Mouse (Mus musculus) thymus, postnatal 10 days (tissue): ENCODE data around the gene Phf10.
"Not testable (repeated sequence)": the region's sequence is repeated elsewhere in the genome, so short reads cannot be mapped to it uniquely, and the experiment has no call there.

Experiments used
- DNase-seq, 2 experiments: peaks; one replicate each; pipeline ENCODE4 v3.0.0; 2021; ENCODE audit warnings: low spot score in 2 of 2

Gene Phf10

DNA sequence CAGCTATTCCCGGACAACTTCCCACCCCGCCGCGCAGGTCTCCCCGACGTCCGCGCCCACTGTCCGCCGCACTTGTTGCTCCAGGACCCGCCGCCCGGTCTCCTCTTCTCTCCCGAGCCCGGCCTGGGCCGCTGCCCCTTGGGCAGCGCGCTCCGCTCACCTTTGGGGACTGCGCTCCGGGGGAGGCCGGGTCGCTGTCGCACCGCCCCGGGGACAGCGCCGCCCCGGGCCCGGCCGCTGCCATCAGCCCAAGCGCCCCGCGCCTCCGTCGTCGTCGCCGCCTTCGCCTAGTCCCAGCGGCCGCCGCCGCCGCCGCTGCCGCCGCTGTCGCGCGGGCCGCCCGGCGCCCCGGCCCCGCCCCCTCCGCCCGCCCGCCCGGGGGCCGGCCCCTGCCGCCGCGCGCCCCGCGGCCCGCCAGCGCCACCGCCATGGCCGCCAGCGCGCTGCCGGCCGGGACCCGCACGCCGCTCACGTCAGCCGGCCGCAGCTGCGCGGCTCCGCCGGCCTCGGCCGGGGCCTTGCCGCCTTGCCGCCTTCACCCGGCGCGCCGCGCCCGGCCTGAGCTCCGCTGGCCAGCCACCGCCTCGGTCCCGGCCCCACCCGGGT is at the start of gene Phf10:
Phf10 (minus strand) TSS at position 323 of the 606 bp plus-strand sequence.
- peak; percentile 21 to 32 for DNase-seq

DNA sequence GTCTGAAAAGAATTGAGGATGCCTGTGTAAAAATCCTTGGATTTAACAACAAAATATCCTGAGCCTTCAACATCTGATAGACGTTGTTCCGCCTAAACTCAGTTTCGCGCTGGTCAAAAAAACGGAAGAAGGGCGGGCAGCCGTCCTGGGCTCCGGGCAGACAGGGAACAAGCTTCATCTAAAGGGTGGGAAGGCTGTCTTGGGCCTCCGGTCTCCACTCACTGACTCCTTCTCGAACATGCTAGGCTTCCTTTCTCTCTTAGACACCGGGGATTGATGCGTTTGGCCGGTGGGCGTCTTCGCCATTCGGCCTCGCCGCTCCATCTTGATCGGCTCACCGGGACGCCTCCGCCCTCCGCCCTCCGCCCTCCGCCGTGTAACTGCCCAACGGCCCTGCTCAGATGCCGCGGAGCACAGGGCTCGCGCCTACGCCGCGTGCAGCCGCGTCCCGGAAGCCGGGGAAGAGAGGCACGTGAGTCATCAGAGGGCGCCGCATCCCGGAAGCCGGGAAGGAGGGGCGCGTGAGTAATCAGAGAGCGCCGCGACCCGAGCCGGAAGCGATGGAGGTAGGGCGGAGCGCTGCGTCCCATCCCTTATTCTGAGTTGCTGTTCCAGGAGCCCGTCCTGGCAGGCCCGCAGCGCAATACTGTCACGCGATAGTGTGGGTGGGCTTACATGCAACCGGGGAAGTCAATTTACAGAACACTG is 48.8 kb upstream of the Phf10 start, which contains the start of gene Gm3435:
Gm3435 (plus strand) TSS at position 471 of the 708 bp plus-strand sequence.
- not testable (repeated sequence) for DNase-seq

DNA sequence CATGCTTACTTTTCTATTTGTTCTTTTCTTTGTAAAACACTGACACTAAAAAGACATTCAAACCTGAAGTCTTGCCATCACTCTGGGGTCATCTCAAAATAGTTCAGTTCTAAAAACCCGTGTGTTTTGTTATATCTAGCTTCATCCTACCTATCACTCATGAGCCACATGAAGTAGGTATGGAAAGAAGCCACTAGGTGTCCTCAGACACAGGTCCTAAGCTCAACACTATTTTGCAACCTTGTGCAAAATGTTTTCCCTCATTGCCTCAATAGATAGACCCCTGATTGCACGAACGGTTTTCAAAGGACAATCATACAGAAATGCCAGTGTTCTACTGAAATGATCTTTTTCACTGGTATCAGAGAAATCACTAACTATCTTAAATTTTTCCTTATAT is 48.0 kb upstream of the Phf10 start:
- DNase-seq: not testable (repeated sequence)

DNA sequence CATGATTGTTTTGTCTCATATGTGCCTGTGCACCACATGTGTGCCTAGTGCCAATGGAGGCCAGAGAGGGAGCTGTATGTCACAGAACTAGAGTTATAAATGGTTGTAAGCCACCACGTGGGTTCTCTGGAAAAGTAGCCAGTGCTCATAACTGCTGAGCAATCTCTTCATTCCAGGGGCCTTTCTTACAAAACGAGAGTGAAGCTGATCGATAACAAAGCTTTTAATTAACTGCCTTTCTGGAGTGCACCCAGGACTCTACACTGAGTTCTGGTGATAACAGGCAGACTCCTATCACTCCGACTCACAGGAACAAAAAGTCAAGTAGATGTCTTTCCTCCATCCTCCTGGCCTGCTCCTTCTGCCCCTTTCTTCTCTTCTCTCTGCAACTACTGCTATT is 39.0 kb upstream of the Phf10 start:
- not testable (repeated sequence) for DNase-seq

DNA sequence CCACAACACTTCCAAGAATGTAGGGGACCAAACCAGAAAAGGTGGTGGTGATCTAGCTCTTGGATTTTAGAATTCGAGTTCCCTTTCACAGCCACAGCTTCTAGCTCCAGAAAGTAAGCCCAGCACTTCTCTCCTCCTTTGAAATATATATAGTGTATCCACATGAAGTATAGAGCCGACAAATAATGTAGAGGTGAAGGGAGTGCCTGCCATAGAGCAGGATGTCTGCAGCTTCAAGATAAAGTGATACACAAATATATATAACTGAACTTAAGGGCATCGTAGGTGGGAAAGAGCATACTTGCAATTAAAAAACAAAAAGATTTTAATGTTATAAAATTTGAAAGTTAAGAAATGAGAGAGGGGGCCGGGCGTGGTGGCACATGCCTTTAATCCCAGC is 33.1 kb upstream of the Phf10 start:
- not testable (repeated sequence) for DNase-seq

DNA sequence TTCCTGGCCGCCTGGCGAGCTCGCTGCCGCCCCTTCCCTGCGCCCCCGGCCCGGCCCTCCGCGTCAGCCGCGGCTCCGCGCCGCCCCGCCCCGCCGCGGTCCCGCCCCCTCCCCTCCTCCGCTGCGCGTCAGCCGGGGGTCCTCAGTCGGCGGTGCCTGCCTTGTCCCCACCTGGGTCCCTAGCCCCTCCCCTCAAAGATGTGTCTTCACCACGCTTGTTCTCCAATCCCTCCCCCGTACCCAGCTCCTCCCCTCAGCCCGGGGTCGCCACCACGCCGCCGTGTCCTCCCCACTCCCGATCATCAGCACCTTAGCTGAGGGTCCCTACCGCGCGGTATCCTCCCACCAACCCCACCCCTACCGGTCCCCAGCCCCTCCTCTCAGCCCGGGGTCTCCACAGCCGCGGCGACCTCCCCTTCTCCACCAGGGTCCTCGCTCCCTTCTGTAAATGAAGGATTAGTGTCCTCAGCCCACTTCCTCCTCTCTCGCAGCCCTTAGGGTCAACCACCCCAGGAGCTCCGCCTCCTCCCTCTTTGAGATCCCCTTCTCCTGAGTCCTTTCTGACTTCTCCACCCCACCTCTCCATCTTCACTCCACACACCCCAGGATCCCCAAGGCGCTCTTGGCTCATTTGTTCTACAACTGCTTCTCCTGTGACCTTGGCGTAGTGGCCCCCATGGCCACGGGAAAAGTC is 32.2 kb upstream of the Phf10 start:
- DNase-seq: not testable (repeated sequence)

DNA sequence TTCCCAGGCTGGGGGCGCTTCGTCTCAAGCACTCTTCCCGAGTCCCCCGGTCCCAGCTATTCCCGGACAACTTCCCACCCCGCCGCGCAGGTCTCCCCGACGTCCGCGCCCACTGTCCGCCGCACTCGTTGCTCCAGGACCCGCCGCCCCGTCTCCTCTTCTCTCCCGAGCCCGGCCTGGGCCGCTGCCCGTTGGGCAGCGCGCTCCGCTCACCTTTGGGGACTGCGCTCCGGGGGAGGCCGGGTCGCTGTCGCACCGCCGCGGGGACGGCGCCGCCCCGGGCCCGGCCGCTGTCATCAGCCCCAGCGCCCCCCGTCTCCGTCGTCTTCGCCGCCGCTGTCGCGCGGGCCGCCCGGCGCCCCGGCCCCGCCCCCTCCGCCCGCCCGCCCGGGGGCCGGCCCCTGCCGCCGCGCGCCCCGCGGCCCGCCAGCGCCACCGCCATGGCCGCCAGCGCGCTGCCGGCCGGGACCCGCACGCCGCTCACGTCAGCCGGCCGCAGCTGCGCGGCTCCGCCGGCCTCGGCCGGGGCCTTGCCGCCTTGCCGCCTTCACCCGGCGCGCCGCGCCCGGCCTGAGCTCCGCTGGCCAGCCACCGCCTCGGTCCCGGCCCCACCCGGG is 31.6 kb upstream of the Phf10 start:
- DNase-seq: not testable (repeated sequence)

DNA sequence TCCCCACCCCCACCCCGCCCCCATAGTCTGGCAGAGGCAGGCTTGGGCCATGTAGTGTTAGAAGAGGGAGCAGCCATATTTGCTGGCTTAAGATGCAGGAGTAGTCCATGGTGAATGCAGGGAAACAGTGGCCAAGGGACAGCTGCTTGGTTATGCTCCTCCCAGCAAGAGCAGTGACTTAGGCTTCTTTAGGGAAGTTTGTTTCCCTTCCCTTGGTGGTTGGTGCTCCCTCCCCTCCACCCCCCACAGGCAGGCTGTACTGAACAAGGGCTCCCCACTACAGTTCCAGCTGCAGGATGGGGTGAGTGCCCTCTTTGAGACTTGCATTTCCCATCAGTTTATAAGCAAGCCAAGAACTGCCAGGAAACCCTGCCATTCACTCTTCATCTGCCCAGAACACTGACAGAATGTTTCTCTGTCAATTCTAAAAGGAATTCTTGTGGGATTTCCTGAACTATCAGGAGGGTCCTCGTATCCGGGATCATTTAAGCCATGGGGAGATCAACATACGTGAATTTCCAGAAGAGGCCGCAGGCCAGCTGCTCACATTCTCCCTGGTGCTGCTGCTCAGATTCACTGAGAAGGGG is 29.1 kb upstream of the Phf10 start:
- not testable (repeated sequence) for DNase-seq

DNA sequence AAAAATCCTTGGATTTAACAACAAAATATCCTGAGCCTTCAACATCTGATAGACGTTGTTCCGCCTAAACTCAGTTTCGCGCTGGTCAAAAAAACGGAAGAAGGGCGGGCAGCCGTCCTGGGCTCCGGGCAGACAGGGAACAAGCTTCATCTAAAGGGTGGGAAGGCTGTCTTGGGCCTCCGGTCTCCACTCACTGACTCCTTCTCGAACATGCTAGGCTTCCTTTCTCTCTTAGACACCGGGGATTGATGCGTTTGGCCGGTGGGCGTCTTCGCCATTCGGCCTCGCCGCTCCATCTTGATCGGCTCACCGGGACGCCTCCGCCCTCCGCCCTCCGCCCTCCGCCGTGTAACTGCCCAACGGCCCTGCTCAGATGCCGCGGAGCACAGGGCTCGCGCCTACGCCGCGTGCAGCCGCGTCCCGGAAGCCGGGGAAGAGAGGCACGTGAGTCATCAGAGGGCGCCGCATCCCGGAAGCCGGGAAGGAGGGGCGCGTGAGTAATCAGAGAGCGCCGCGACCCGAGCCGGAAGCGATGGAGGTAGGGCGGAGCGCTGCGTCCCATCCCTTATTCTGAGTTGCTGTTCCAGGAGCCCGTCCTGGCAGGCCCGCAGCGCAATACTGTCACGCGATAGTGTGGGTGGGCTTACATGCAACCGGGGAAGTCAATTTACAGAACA is 17.4 kb upstream of the Phf10 start, which contains the start of the genes 9030025P20Rik and Gm3417:
9030025P20Rik (plus strand) TSS at position 107 of the 677 bp plus-strand sequence.
Gm3417 (minus strand) TSS at position 429 of the 677 bp plus-strand sequence.
- DNase-seq: not testable (repeated sequence)

DNA sequence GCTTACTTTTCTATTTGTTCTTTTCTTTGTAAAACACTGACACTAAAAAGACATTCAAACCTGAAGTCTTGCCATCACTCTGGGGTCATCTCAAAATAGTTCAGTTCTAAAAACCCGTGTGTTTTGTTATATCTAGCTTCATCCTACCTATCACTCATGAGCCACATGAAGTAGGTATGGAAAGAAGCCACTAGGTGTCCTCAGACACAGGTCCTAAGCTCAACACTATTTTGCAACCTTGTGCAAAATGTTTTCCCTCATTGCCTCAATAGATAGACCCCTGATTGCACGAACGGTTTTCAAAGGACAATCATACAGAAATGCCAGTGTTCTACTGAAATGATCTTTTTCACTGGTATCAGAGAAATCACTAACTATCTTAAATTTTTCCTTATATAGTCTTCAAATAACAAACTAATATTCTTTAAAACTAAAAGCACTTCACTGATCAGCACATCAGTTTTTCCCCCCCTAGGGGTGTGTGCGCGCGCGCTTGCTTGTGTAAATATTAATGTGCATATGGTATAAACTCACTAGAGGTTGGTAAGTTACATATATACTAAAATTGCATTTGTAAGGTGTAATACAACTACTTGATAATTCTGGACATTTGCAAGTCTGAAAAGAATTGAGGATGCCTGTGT is 16.8 kb upstream of the Phf10 start:
- DNase-seq: not testable (repeated sequence)

DNA sequence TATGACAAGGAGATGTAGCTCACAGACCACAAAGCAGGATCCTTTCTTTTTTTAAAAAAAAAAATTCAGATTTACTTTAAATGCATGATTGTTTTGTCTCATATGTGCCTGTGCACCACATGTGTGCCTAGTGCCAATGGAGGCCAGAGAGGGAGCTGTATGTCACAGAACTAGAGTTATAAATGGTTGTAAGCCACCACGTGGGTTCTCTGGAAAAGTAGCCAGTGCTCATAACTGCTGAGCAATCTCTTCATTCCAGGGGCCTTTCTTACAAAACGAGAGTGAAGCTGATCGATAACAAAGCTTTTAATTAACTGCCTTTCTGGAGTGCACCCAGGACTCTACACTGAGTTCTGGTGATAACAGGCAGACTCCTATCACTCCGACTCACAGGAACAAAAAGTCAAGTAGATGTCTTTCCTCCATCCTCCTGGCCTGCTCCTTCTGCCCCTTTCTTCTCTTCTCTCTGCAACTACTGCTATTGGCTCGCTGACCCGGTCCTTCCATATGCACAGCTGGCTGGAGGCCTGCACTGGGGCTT is 7.4 kb upstream of the Phf10 start:
- DNase-seq: not testable (repeated sequence)

DNA sequence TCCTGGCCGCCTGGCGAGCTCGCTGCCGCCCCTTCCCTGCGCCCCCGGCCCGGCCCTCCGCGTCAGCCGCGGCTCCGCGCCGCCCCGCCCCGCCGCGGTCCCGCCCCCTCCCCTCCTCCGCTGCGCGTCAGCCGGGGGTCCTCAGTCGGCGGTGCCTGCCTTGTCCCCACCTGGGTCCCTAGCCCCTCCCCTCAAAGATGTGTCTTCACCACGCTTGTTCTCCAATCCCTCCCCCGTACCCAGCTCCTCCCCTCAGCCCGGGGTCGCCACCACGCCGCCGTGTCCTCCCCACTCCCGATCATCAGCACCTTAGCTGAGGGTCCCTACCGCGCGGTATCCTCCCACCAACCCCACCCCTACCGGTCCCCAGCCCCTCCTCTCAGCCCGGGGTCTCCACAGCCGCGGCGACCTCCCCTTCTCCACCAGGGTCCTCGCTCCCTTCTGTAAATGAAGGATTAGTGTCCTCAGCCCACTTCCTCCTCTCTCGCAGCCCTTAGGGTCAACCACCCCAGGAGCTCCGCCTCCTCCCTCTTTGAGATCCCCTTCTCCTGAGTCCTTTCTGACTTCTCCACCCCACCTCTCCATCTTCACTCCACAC is 583 bp upstream of the Phf10 start:
- DNase-seq: not testable (repeated sequence)

DNA sequence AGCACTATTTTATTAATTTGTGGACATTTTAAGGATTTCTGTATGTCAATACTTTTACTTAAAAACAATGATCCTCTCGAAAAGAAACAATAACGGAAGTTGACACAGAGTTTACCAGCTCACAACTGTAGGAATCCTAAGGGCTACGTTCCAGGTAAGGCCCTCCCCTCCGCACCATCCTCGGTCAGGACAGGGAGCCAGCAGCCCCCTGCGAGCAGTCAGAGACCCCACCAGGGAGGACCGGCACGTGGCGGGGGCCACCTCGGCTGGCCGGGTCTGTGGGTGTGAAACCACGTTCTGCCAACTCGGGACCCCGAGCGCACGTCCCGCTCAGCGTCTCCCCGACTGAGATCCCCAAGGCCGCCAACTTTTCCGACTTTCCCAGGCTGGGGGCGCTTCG is 553 bp downstream of the Phf10 start:
- peak; percentile 26 to 45 for DNase-seq

DNA sequence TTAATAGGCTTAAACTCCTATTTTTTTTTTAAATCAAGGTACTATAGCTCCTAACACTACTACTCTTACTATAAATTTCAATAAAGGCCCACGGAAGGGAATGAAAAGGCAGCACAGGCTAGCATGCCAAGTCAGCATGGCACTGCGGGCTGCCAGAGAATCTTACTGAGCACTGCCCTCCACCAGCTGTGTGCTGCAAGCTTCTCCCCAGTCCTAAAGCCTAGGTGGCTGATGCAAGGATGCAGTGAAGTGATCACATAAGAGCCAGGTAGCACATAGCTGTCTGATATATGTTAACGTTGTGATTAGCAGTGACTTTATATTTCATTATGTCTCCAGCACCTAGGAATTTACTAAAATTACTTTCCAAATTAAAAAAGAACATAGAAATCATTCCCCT is 1.1 kb downstream of the Phf10 start:
- DNase-seq: peak in 1 of 2 experiments; percentile 11

DNA sequence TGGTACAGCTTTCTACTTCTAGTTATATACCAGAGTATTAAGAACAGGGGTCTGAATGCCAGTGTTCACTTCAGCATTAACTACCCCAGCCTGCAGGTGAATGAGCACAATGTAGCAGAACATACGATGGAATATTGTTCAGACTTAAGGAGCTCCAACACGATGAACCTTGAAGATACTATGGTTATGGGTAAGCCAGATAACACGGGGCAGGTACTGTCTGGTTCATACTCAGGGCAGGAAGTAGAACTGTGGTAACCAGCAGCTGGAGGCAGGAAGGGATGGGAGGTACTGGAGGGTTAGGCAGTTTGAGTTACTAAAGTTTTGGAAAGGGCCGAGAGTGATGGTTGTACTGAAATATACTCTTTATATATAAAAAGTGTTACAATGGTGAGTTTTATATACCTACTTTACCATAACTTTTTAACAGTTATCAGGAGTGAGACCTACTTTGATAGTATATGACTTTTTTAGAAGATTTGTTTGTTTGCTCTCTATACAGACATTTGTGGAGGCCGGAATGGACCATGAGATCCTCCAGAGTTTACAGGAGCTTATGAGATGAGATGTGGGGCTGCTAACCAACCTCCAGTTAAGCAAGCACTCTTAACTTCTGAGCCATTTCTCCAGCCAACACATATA is 2.3 kb downstream of the Phf10 start:
- peak in 1 of 2 experiments; percentile 13 for DNase-seq

DNA sequence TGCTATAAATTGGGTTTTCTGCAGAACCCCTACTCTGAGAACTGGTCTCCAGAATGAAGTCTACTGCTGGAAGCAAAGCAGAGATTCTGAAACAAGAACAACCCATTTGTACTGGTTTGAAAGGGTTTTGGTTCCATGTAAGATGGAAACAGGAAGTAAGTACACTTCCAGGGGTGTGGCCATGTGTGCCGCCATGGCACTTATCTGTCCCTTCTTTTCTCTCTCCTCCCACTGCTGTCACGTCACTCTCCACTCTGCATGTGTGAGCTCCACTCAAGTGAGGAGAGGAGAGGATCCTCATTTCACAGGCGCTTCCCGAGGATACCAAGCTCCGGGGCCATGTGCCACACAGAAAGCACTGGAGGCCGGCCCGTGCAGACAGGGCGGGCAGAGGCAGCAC is 7.6 kb downstream of the Phf10 start:
- no peak for DNase-seq

DNA sequence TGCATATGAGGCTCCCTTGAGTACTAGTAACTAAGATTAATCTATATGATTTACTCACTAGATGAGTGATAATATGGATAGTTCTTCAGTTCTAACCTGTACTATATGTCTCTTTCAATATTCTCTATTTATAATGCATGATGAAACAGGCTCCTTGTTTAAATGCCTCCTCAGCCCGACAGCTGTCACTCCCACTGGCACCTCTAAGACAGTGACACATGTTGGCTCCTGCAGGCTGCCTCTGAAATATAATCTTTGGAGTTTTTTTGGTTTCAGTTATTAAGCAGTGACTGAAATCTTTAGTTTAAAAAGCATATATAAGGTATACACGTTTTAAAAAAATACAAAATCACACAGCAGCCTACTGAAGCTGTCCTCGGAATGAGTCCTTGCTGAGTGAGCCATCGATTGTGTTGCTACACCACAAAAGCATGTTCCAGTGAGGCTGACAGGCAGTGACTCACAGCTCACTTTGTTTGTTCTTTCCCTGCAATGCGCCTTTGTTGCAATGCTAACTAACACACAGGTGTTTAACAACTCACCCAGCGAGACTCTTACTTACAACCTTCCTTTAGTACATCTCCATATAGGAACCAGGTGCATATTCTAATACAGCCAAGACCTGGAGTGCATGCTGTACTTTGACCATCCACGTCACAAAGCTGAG is 11.8 kb downstream of the Phf10 start:
- no peak for DNase-seq

DNA sequence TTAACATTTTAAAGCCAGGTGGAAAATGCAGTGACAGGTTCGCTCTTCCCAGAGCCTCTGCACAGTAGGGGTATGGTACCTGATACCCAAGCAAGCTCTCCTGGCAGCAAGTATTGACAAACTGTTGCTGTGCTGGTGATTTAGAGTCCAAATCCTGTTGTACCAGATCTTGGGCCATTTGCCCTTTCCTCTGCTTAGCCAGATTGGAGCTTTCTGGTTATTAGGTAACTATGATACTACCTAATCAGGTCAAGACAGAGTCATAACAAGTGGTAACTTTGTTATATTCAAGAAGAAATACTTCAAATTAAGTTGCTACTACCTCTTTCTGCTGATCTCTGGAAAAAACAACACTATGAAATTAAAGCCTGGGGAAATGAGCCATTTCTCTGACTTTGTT is 16.5 kb downstream of the Phf10 start:
- DNase-seq: no peak

DNA sequence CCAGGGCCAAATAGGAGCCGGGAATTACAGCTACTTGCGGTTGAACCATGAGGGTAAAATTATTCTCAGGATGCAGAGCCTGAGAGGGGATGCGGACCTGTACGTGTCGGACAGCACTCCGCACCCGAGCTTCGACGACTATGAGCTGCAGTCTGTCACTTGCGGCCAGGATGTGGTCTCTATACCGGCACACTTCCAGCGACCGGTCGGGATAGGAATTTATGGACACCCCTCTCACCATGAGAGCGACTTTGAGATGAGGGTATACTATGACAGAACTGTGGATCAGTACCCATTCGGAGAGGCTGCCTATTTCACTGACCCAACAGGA is 17.4 kb downstream of the Phf10 start:
- peak in 1 of 2 experiments; percentile 29 for DNase-seq
